Comparison of ENCODE assay signal across 15 mouse cellular contexts in the genomic region with DNA sequence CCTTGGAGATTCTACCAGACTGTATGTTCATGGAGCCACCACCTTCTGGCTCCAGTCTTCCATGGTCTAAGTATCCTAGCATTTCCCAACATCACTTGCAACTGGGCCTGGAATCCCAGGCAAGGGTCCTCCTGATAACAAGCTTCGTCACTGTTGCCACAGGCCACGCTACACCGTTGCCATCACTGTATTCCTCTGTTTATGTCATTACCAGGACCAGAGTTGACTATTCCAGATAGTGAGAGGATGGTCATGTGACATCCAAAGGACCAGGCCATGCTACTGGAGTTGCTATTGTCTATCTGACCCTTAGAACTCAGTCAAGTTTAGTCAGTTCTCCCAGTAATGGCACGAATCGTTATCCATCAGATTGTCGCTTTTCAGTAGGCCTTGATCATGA.
"Had no signal": no experiment of that assay in that cellular context is flagged by ENCODE, and none has a peak within 500 bp of the region (broad histone marks: within the 10 kb centered on the region; RNA-seq: fewer than 3 reads in every experiment).

No protein-coding gene starts in this region.

- H3K27ac ChIP-seq: kidney, postnatal 0 days; layer of hippocampus, adult 2 months; limb, embryonic 12.5 days; lung, embryonic 15.5 days; midbrain, embryonic 12.5 days; neural tube, embryonic 13.5 days had no signal

- H3K27me3 ChIP-seq: limb, embryonic 12.5 days; lung, embryonic 15.5 days; midbrain, embryonic 12.5 days; neural tube, embryonic 13.5 days had no signal

- H3K4me3 ChIP-seq: layer of hippocampus, adult 2 months; limb, embryonic 12.5 days; lung, embryonic 15.5 days; midbrain, embryonic 12.5 days; neural tube, embryonic 13.5 days had no signal

- H3K9ac ChIP-seq: limb, embryonic 12.5 days; lung, embryonic 15.5 days; midbrain, embryonic 12.5 days; neural tube, embryonic 13.5 days had no signal

- ATAC-seq: midbrain, embryonic 16.5 days had no signal

- DNase-seq: kidney, adult 11 months; kidney, adult 9 months; kidney, postnatal 36 days; retina, postnatal 1 day; right cerebral cortex, postnatal 4 days; spleen, adult 18-20 months; thymus, adult 18-20 months; thymus, postnatal 14 days had no signal

- H3K4me2 ChIP-seq: limb, embryonic 12.5 days; lung, embryonic 15.5 days; midbrain, embryonic 12.5 days; neural tube, embryonic 13.5 days had no signal

- H3K4me1 ChIP-seq: limb, embryonic 12.5 days; lung, embryonic 15.5 days; midbrain, embryonic 12.5 days; neural tube, embryonic 13.5 days had no signal

- H3K36me3 ChIP-seq: limb, embryonic 12.5 days; lung, embryonic 15.5 days; midbrain, embryonic 12.5 days; neural tube, embryonic 13.5 days had no signal

- H3K9me3 ChIP-seq: limb, embryonic 12.5 days; lung, embryonic 15.5 days; midbrain, embryonic 12.5 days; neural tube, embryonic 13.5 days had no signal
